Mouse (Mus musculus): ENCODE results near the gene Hip1.

GRCm38 (mm10) chr5:135522111-135522722 is 22.7 kb downstream of the Hip1 start:
- TF ChIP-seq POLR2A (IDR thresholded peaks at IDR 0.05; ENCODE audit: insufficient read depth, low read depth, low read length) = no peak
- no peak for TF ChIP-seq CTCF (IDR thresholded peaks at IDR 0.05)

Measured in heart, adult 2 months (tissue).